30 mouse cellular contexts compared by ENCODE assay signal in the genomic region with DNA sequence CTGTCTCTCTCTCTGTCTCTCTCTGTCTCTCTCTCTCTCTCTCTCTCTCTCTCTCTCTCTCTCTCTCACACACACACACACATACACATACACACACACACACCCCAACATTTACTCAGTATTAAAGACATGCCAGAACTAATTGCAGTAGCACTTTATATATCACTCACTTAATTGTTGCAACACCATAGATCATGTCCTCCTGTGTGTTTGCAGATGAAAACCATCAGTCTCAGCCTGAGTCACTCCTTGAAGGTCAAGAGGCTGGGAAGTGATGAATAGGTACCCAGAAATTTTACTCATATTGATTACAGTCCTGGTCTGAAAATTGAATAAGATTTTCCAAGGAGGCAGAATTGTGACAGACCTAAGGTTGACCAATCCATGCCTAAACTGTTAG.
A peak's percentile ranks its signal among the peaks of the same experiment; 100 is the strongest.
DNase-seq lines count a peak whose midpoint lies in the region; ATAC-seq lines count a peak whose summit lies in the region.
"Had no signal": no experiment of that assay in that cellular context is flagged by ENCODE, and none has a peak within 500 bp of the region (broad histone marks: within the 10 kb centered on the region; RNA-seq: fewer than 3 reads in every experiment).

No protein-coding gene starts in this region.

- H3K4me1 ChIP-seq in heart, embryonic 10.5 days, result no peaks in the 10 kb centered on the region
- H3K4me1 ChIP-seq in heart, embryonic 11.5 days (ENCODE audit: control insufficient read depth, insufficient read depth, low read length), result no peaks in the 10 kb centered on the region
- H3K4me1 ChIP-seq in lung, embryonic 16.5 days (replicated peaks; ENCODE audit: control insufficient read depth, insufficient read depth, low read length), result no peaks in the 10 kb centered on the region
- H3K4me1 ChIP-seq: forebrain, embryonic 10.5 days; forebrain, embryonic 13.5 days; heart, embryonic 12.5 days; heart, embryonic 15.5 days; hindbrain, embryonic 10.5 days; hindbrain, embryonic 13.5 days had no signal

- ATAC-seq in heart, embryonic 11.5 days (replicated peaks; ENCODE audit: insufficient number of reproducible peaks, low FRiP score, low TSS enrichment), result no peak
- ATAC-seq in lung, embryonic 16.5 days (ENCODE audit: low read depth), result peak; percentile 72
- ATAC-seq: activated CD4-positive, CD25-positive, alpha-beta regulatory T cell, adult 4 months; forebrain, embryonic 13.5 days; forebrain, postnatal 0 days; hindbrain, embryonic 16.5 days had no signal

- no peak overlapping the region for H3K4me2 ChIP-seq in heart, embryonic 11.5 days
- H3K4me2 ChIP-seq in lung, embryonic 16.5 days (ENCODE audit: low read depth, low read length), result no peak overlapping the region
- H3K4me2 ChIP-seq: forebrain, embryonic 13.5 days; heart, embryonic 12.5 days; heart, embryonic 15.5 days; hindbrain, embryonic 13.5 days had no signal

- no peaks in the 10 kb centered on the region for H3K27me3 ChIP-seq in heart, embryonic 10.5 days (ENCODE audit: insufficient read depth, poor library complexity, severe bottlenecking)
- no peaks in the 10 kb centered on the region for H3K27me3 ChIP-seq in heart, embryonic 11.5 days (ENCODE audit: control insufficient read depth, insufficient read depth, low read length)
- H3K27me3 ChIP-seq in lung, embryonic 16.5 days (ENCODE audit: control insufficient read depth, insufficient read depth, low read depth, low read length), result no peaks in the 10 kb centered on the region
- H3K27me3 ChIP-seq: CH12.LX; forebrain, embryonic 13.5 days; heart, embryonic 12.5 days; heart, embryonic 15.5 days; hindbrain, embryonic 13.5 days had no signal

- H3K4me3 ChIP-seq in heart, embryonic 10.5 days, result no peak overlapping the region
- H3K4me3 ChIP-seq in heart, embryonic 11.5 days (ENCODE audit: low read depth, low read length), result no peak overlapping the region
- H3K4me3 ChIP-seq in lung, embryonic 16.5 days (ENCODE audit: low read length), result no peak overlapping the region
- H3K4me3 ChIP-seq: forebrain, embryonic 10.5 days; forebrain, embryonic 13.5 days; heart, adult 2 months; heart, embryonic 12.5 days; heart, embryonic 15.5 days; hindbrain, embryonic 10.5 days; hindbrain, embryonic 13.5 days had no signal

- no peak overlapping the region for H3K27ac ChIP-seq in heart, embryonic 10.5 days
- no peak overlapping the region for H3K27ac ChIP-seq in heart, embryonic 11.5 days (ENCODE audit: low read depth, low read length)
- H3K27ac ChIP-seq in lung, embryonic 16.5 days (ENCODE audit: low read length), result no peak overlapping the region
- H3K27ac ChIP-seq: forebrain, embryonic 10.5 days; forebrain, embryonic 13.5 days; heart, adult 2 months; heart, embryonic 15.5 days; hindbrain, embryonic 10.5 days; hindbrain, embryonic 13.5 days had no signal

- peak; percentile 33 for DNase-seq in heart, embryonic 10.5 days (ENCODE audit: low spot score)
- DNase-seq in 416B (ENCODE audit: low read depth), result peak; percentile 31
- DNase-seq in lung, postnatal 14 days, result peak; percentile 32
- DNase-seq in ovary, postnatal 10 days (ENCODE audit: low spot score), result no peak
- DNase-seq in adrenal gland, postnatal 4 days (ENCODE audit: low spot score in 2 of 2), result no peak
- DNase-seq in spleen, postnatal 14 days (ENCODE audit: low spot score in 2 of 2), result no peak
- DNase-seq: adrenal gland, adult 8-10 months; adrenal gland, postnatal 25 days; B cell, adult 2 months; cerebellum, adult 18-20 months; cerebellum, adult 9-10 months; cerebellum, postnatal 14 days; forebrain, postnatal 0 days; gastrocnemius, postnatal 10 days; gastrocnemius, postnatal 36 days; heart, adult 2 months; heart, postnatal 10 days; heart, postnatal 36 days had no signal

- H3K36me3 ChIP-seq in heart, embryonic 10.5 days, result no peaks in the 10 kb centered on the region
- H3K36me3 ChIP-seq in heart, embryonic 11.5 days (ENCODE audit: control insufficient read depth, insufficient read depth, low read length), result no peaks in the 10 kb centered on the region
- no peaks in the 10 kb centered on the region for H3K36me3 ChIP-seq in lung, embryonic 16.5 days (ENCODE audit: control insufficient read depth, insufficient read depth, low read length)
- H3K36me3 ChIP-seq: forebrain, embryonic 10.5 days; G1E; heart, embryonic 12.5 days; heart, embryonic 15.5 days; hindbrain, embryonic 10.5 days; hindbrain, embryonic 13.5 days had no signal

- H3K9me3 ChIP-seq in heart, embryonic 10.5 days, result no peaks in the 10 kb centered on the region
- no peaks in the 10 kb centered on the region for H3K9me3 ChIP-seq in heart, embryonic 11.5 days (replicated peaks; ENCODE audit: control insufficient read depth, low read length)
- H3K9me3 ChIP-seq in lung, embryonic 16.5 days (ENCODE audit: control insufficient read depth, low read length), result no peaks in the 10 kb centered on the region
- H3K9me3 ChIP-seq: forebrain, embryonic 10.5 days; forebrain, embryonic 13.5 days; G1E; heart, embryonic 12.5 days; heart, embryonic 15.5 days; hindbrain, embryonic 10.5 days; hindbrain, embryonic 13.5 days had no signal

- H3K9ac ChIP-seq in heart, embryonic 11.5 days (ENCODE audit: low read depth, low read length), result no peak overlapping the region
- H3K9ac ChIP-seq in lung, embryonic 16.5 days (ENCODE audit: low read length), result no peak overlapping the region
- H3K9ac ChIP-seq: forebrain, embryonic 13.5 days; forebrain, postnatal 0 days; heart, embryonic 12.5 days; heart, embryonic 15.5 days; hindbrain, embryonic 13.5 days had no signal

Comparison
In these comparisons a context has a peak if more than half of its experiments do, and no peak if none do; other contexts are left out.
1. DNase-seq: peak in heart, embryonic 10.5 days (single experiment), 416B (single experiment) and lung, postnatal 14 days (single experiment); none in ovary, postnatal 10 days (single experiment), adrenal gland, postnatal 4 days (0 of 2) and spleen, postnatal 14 days (0 of 2).